Mouse (Mus musculus): Measurements from ENCODE around the gene Pfkfb2.

DNA sequence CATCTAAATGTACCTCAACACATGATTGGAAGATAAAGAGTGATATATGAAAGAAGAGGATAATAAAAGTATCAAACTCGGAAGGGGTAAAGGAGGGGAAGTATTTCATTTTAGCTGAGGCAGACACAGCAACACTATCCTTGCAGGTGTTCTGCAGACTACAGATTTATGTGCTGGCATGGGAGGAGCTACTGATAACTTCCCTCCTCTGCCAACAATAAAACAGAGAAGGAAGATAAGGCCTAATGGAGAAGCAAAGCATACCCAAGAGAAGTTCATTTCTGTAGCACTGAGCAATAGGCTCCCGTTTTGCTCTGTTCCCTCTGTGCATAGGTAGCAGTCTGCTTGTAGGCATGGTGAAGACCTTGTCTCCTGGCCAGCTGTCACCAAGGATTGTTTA lies 48.0 kb downstream of the Pfkfb2 start:
- TF ChIP-seq CTCF (IDR thresholded peaks at IDR 0.05; ENCODE audit: low read depth, low read length) = no peak
- TF ChIP-seq POLR2A (IDR thresholded peaks at IDR 0.05; ENCODE audit: borderline replicate concordance, low read depth, low read length) = no peak

Data from bone marrow macrophage, adult 2 months (primary cell).